Mouse (Mus musculus) erythroblast, embryonic 14.5 days (primary cell): ENCODE measurements around the gene Rpl26.

Experiments
- GATA1 ChIP-seq: IDR thresholded peaks from 2 replicates; pipeline ENCODE4 v1.6.1; 2012; ENCODE audit warnings: low read length, inconsistent platforms, mixed read lengths
- TAL1 ChIP-seq: IDR thresholded peaks from 3 replicates; pipeline ENCODE4 v1.6.1; 2012; ENCODE audit warnings: low read length, inconsistent platforms, mixed read lengths

- TF ChIP-seq GATA1 (no peak), TAL1 (no peak)
These were observed 54.1 kb downstream of the Rpl26 start for GRCm38 (mm10) chr11:68955473-68955872.
